Mouse (Mus musculus) CH12.LX (cell line): ENCODE results near the gene Gga1.
A peak's percentile ranks its signal among the peaks of the same experiment; 100 is the strongest.

ENCODE experiments used
- CHD1 ChIP-seq: IDR thresholded peaks from 2 replicates; pipeline ENCODE4 v1.6.1; 2012; ENCODE audit warnings: low read depth, low read length, improper control_type of control experiment, inconsistent platforms
- CTCF ChIP-seq, 2 experiments: IDR thresholded peaks in 1 of 2; conservative IDR thresholded peaks in 1 of 2; 2 replicates each; pipeline ENCODE4 v1.5.1; 2011 to 2012; ENCODE audit warnings: low read depth in 2 of 2, low read length in 2 of 2, improper control_type of control experiment in 1 of 2, inconsistent platforms in 1 of 2, mild to moderate bottlenecking in 1 of 2, moderate library complexity in 1 of 2
- E2F4 ChIP-seq: IDR thresholded peaks from 2 replicates; pipeline ENCODE4 v1.6.1; 2011; ENCODE audit warnings: low read depth, low read length, improper control_type of control experiment; ENCODE audit not compliant: insufficient replicate concordance
- EP300 ChIP-seq: IDR thresholded peaks from 2 replicates; pipeline ENCODE4 v1.6.1; 2011; ENCODE audit warnings: low read length, improper control_type of control experiment
- MAX ChIP-seq: IDR thresholded peaks from 2 replicates; pipeline ENCODE4 v1.6.1; 2011; ENCODE audit warnings: low read length, improper control_type of control experiment
- MAZ ChIP-seq: IDR thresholded peaks from 2 replicates; pipeline ENCODE4 v1.6.1; 2012; ENCODE audit warnings: low read depth, mild to moderate bottlenecking, inconsistent platforms, low read length, improper control_type of control experiment, moderate library complexity
- MYC ChIP-seq: IDR thresholded peaks from 2 replicates; pipeline ENCODE4 v1.6.1; 2011; ENCODE audit warnings: low read depth, mild to moderate bottlenecking, improper control_type of control experiment, low read length
- POLR2A ChIP-seq: IDR thresholded peaks from 2 replicates; pipeline ENCODE4 v1.6.1; 2011; ENCODE audit warnings: low read depth, mild to moderate bottlenecking, improper control_type of control experiment, low read length
- SMC3 ChIP-seq: IDR thresholded peaks from 2 replicates; pipeline ENCODE4 v1.6.1; 2011; ENCODE audit warnings: low read depth, low read length, improper control_type of control experiment
- ZMIZ1 ChIP-seq: IDR thresholded peaks from 2 replicates; pipeline ENCODE4 v1.6.1; 2012; ENCODE audit warnings: low read depth, mild to moderate bottlenecking, inconsistent platforms, low read length, improper control_type of control experiment
- ZNF384 ChIP-seq: IDR thresholded peaks from 2 replicates; pipeline ENCODE4 v1.6.1; 2012; ENCODE audit warnings: low read depth, low read length, improper control_type of control experiment, inconsistent platforms

DNA sequence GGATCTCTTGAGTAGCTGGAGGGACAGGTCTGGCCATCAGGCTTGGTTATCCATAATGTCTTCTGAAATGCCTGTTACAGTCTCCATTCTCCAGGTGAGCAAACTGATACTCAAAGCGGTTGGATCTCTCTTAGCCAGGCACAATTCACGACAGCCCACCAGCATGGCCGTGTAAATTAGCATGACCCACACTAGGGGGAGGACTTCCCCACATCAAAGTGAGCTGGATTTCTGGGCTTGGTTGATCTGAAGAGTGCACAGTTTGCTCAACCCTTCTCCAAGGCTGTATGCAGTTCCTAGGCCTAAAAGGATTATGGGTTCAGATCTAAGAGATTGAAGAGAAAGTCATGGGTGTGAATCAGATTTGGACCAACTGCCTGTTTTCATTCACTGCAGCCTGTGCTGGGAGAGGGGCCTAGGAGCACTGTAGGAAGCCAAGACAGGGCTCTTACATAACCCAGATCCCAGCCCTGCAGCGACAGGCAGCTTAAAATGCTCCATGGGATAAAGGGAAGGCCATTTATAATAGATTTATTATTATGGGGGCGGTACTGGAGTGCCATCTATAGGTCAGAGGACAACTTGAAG is 4.9 kb upstream of the Gga1 start:
- TF ChIP-seq CTCF (conservative IDR thresholded peaks at IDR 0.05 in 1 of 2, IDR thresholded peaks at IDR 0.05 in 1 of 2; ENCODE audit: low read depth in 2 of 2, low read length in 2 of 2): peak in 1 of 2 experiments; percentile 38; a peak in 2 of 4 replicates
- TF ChIP-seq MAX: no peak
- no peak for TF ChIP-seq CHD1
- no peak for TF ChIP-seq MYC
- TF ChIP-seq E2F4: no peak
- no peak for TF ChIP-seq MAZ
- no peak for TF ChIP-seq ZMIZ1
- no peak for TF ChIP-seq SMC3
- TF ChIP-seq POLR2A: no peak
- TF ChIP-seq ZNF384: no peak
- TF ChIP-seq EP300: no peak
